Mouse (Mus musculus) liver, embryonic 14.5 days (tissue): ENCODE data around the gene Kcnk2. TPM values are rescaled to one million over a fixed set of nuclear protein-coding genes. Genes with fewer than 3 reads are reported as not detected.

ENCODE experiments used
- ATAC-seq: fragments of 200-750 bp; cut with Nextera tagmentation; 2 replicates; pipeline ENCODE4 v1.8.0; 2017; ENCODE audit warnings: moderate number of reproducible peaks, mild to moderate bottlenecking, moderate library complexity; ENCODE audit not compliant: insufficient read depth
- DNase-seq, 3 experiments: peaks; one replicate each; pipeline ENCODE4 v3.0.0-alpha.2; 2012 to 2013; ENCODE audit warnings: low read depth in 3 of 3, low spot score in 3 of 3
- H3K27ac ChIP-seq: fragments of 300-500 bp; sonication (generic); 2 replicates; pipeline ENCODE4 v1.5.1; 2014; ENCODE audit warnings: moderate library complexity, mild to moderate bottlenecking, control low read depth, inconsistent platforms
- H3K27me3 ChIP-seq: fragments of 300-500 bp; sonication (generic); 2 replicates; pipeline ENCODE4 v1.6.1; 2014; ENCODE audit warnings: mild to moderate bottlenecking, low read length, moderate library complexity; ENCODE audit not compliant: control insufficient read depth, insufficient read depth
- H3K36me3 ChIP-seq: fragments of 300-500 bp; sonication (generic); replicated peaks from 2 replicates; pipeline ENCODE4 v1.6.1; 2014; ENCODE audit warnings: low read depth; ENCODE audit not compliant: control insufficient read depth, insufficient read depth
- H3K4me1 ChIP-seq, 2 experiments: fragments of 200-500 bp in 1 of 2; fragments of 300-500 bp in 1 of 2; sonication (generic) in 1 of 2; replicated peaks; 2 replicates each; pipeline ENCODE4 v1.6.1; 2012 to 2014; ENCODE audit warnings: antibody characterized with exemption in 1 of 2, inconsistent platforms in 1 of 2, low read length in 1 of 2; ENCODE audit not compliant: control insufficient read depth in 2 of 2, insufficient read depth in 2 of 2
- H3K4me2 ChIP-seq: fragments of 300-500 bp; sonication (generic); 2 replicates; pipeline ENCODE4 v1.6.1; 2014; ENCODE audit warnings: low read depth, mild to moderate bottlenecking, control low read depth, moderate library complexity
- H3K4me3 ChIP-seq, 2 experiments: fragments of 200-500 bp in 1 of 2; fragments of 300-500 bp in 1 of 2; sonication (generic) in 1 of 2; 2 replicates each; pipeline ENCODE4 v1.5.1; 2012 to 2014; ENCODE audit warnings: low read depth in 2 of 2, low read length in 2 of 2, mild to moderate bottlenecking in 2 of 2, control low read depth in 1 of 2, inconsistent platforms in 1 of 2, moderate library complexity in 1 of 2; ENCODE audit not compliant: insufficient read depth in 1 of 2
- H3K9ac ChIP-seq: fragments of 300-500 bp; sonication (generic); replicated peaks from 2 replicates; pipeline ENCODE4 v1.6.1; 2014; ENCODE audit warnings: mild to moderate bottlenecking, control low read depth, moderate library complexity
- H3K9me3 ChIP-seq: fragments of 300-500 bp; sonication (generic); 2 replicates; pipeline ENCODE4 v1.6.1; 2016; ENCODE audit warnings: low read length, mixed read lengths; ENCODE audit not compliant: control insufficient read depth
- CTCF ChIP-seq: IDR thresholded peaks from 2 replicates; pipeline ENCODE4 v1.5.1; 2016; ENCODE audit warnings: antibody characterized with exemption, low read depth, control low read depth
- EP300 ChIP-seq: IDR thresholded peaks from 2 replicates; pipeline ENCODE4 v1.6.1; 2016; ENCODE audit warnings: antibody characterized with exemption, low read depth
- WGBS: fragments of 180-500 bp; shearing (Covaris S2); extraction: QIAGEN DNeasy Blood & Tissue Kit; methylation state at CpG from one replicate; pipeline ENCODE4 v1.1.7; 2014; ENCODE audit not compliant: insufficient replicate concordance; 5-methylcytosine and 5-hydroxymethylcytosine counted together
- polyA plus RNA-seq, 2 experiments: library from polyadenylated mRNA; depleted of rRNA in 1 of 2; stranded (reverse) in 1 of 2; unstranded in 1 of 2; fragments of >200 nt; fragmentation: Nextera tagmentation in 1 of 2; extraction: Ambion mirVana in 1 of 2; gene quantifications; 2 replicates each; pipeline versions ENCODE4 v1.2.1 to v1.2.3; 2012 to 2014

Gene Kcnk2
- polyA plus RNA-seq, 2 experiments: 0.02 to 0.06 TPM

GRCm38 (mm10) chr1:189209715-189210108 is 192.4 kb downstream of the Kcnk2 start:
- no peaks in the 10 kb centered on the region for H3K27me3 ChIP-seq
- no peaks in the 10 kb centered on the region for H3K9me3 ChIP-seq
- 64% methylated on average over 17 of the region's 17 CpGs for WGBS
- H3K27ac ChIP-seq: no peak overlapping the region
- no peak overlapping the region for H3K4me3 ChIP-seq
- no peak for TF ChIP-seq CTCF
- TF ChIP-seq EP300: no peak
- no peak for ATAC-seq
- no peaks in the 10 kb centered on the region for H3K36me3 ChIP-seq
- DNase-seq: no peak
- H3K9ac ChIP-seq: no peak overlapping the region
- H3K4me2 ChIP-seq: no peak overlapping the region
- no peaks in the 10 kb centered on the region for H3K4me1 ChIP-seq

- Histone ChIP-seq H3K9ac (no peak overlapping the region), H3K9me3 (no peaks in the 10 kb centered on the region), H3K36me3 (no peaks in the 10 kb centered on the region), H3K4me2 (no peak overlapping the region), H3K4me3 (no peak overlapping the region), H3K27ac (no peak overlapping the region), H3K27me3 (no peaks in the 10 kb centered on the region), H3K4me1 (no peaks in the 10 kb centered on the region)
- ATAC-seq: no peak
- WGBS: 70% methylated on average over 12 of the region's 12 CpGs
- TF ChIP-seq CTCF (no peak), EP300 (no peak)
- no peak for DNase-seq
Observed at GRCm38 (mm10) chr1:189209029-189209714, 192.9 kb downstream of the Kcnk2 start.

- Histone ChIP-seq H3K4me2 (no peak overlapping the region), H3K36me3 (no peaks in the 10 kb centered on the region), H3K4me3 (no peak overlapping the region), H3K9me3 (no peaks in the 10 kb centered on the region), H3K27me3 (no peaks in the 10 kb centered on the region), H3K27ac (no peak overlapping the region), H3K9ac (no peak overlapping the region), H3K4me1 (no peaks in the 10 kb centered on the region)
- DNase-seq (no peak), ATAC-seq (no peak)
- WGBS: 72% methylated on average over 9 of the region's 9 CpGs
- TF ChIP-seq CTCF (no peak), EP300 (no peak)
Observed at GRCm38 (mm10) chr1:189208605-189209004, 193.5 kb downstream of the Kcnk2 start.

- H3K4me3 ChIP-seq: no peak overlapping the region
- H3K9me3 ChIP-seq: no peaks in the 10 kb centered on the region
- H3K4me1 ChIP-seq: no peaks in the 10 kb centered on the region
- H3K9ac ChIP-seq: no peak overlapping the region
- H3K4me2 ChIP-seq: no peak overlapping the region
- DNase-seq (no peak), ATAC-seq (no peak)
- WGBS: 54% methylated on average over 4 of the region's 4 CpGs
- no peaks in the 10 kb centered on the region for H3K36me3 ChIP-seq
- no peak overlapping the region for H3K27ac ChIP-seq
- TF ChIP-seq EP300 (no peak), CTCF (no peak)
- no peaks in the 10 kb centered on the region for H3K27me3 ChIP-seq
Observed at GRCm38 (mm10) chr1:189195758-189196157, 206.3 kb downstream of the Kcnk2 start.

- Histone ChIP-seq H3K4me2 (no peak overlapping the region), H3K9me3 (no peaks in the 10 kb centered on the region), H3K27ac (no peak overlapping the region), H3K27me3 (no peaks in the 10 kb centered on the region), H3K9ac (no peak overlapping the region), H3K36me3 (no peaks in the 10 kb centered on the region), H3K4me3 (no peak overlapping the region), H3K4me1 (no peaks in the 10 kb centered on the region)
- DNase-seq: no peak
- WGBS: 63% methylated on average over 12 of the region's 12 CpGs
- no peak for ATAC-seq
- TF ChIP-seq EP300: no peak
- TF ChIP-seq CTCF: no peak
Observed at GRCm38 (mm10) chr1:189187737-189188390, 214.2 kb downstream of the Kcnk2 start.
